Mouse (Mus musculus) liver, postnatal 0 days (tissue): Measurements from ENCODE around the gene Wwox.

Source experiments
- CTCF ChIP-seq: sonication (generic); IDR thresholded peaks from 2 replicates; pipeline ENCODE4 v1.5.1; 2016; ENCODE audit warnings: antibody characterized with exemption, low read depth
- EP300 ChIP-seq: IDR thresholded peaks from 2 replicates; pipeline ENCODE4 v1.6.1; 2016; ENCODE audit warnings: antibody characterized with exemption, low read depth, mild to moderate bottlenecking

DNA sequence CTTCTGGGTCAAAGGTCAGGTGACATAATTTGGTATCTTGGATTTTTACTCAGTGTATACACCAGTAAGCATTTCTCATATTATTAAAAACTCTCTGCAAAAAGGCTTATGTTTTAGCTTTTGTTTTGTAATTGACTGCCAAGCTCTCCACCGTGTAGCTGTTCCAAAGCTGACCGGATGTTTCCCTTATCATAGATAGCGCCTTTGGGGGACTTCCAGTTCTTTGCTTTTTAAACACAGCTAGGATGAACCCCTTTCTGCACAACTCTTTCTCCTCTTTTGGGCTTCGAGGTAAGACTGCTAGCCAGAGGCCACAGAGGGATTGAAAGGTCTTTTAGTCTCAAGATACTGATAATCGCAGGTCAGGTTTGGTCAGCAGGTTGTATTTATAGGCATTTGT lies 883.0 kb downstream of the Wwox start:
- TF ChIP-seq CTCF, result no peak
- peak; percentile 51; the same call in 1 of the 2 replicates for TF ChIP-seq EP300
